Mouse (Mus musculus) cerebellum, postnatal 14 days (tissue): ENCODE measurements at regions not wholly inside any gene's neighbourhood (a gene's known extent, or its start where the extent isn't known, plus 50 kb on each side); places are given as distances from the start of the nearest gene placed in this dataset.
A peak's percentile ranks its signal among the peaks of the same experiment; 100 is the strongest.

ENCODE experiments used
- DNase-seq, 2 experiments: peaks; one replicate each; pipeline ENCODE4 v3.0.0; 2021; ENCODE audit warnings: mixed read lengths in 2 of 2

DNA sequence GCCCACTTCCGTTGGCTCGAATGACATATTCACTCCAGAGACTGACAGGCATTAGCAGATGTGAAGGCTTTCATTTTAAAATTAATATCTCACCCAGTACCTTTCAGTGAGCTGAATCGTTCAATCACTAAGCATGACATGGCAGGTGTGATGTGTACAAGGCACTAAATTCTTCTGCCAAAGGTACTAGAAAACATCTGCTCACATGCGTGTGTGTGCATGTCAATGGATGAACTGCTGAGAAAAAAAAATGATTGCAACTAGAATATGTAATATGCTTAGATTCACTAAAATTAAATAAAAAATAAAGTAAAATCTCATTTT is 191.6 kb upstream of the Mageb18 start:
- DNase-seq: no peak

GRCm38 (mm10) chrX:92790323-92791022 is 191.1 kb upstream of the Mageb18 start:
- DNase-seq: no peak

GRCm38 (mm10) chrX:92786814-92787213 is 187.4 kb upstream of the Mageb18 start:
- no peak for DNase-seq

DNA sequence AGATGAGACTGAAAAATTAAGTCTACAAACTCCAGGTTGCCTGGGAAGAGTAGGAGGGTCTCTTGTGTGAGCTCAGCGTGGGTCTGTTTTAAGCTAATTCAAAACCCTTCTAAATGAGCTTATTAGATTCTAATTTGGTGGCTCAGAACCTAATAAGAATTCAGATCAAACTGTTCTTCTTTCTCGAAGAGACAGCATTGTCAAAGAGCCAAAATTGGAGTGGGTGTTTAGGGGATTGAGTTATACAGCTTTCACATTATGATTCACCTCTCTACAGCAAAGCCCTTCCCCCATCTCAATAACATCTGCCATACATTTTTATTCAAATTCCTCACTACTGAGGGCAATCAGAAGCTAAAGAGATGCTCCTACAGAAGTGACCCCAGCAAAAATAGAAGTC is 140.7 kb upstream of the Mageb18 start:
- no peak for DNase-seq

GRCm38 (mm10) chrX:92710279-92710678 is 110.9 kb upstream of the Mageb18 start:
- DNase-seq: no peak

DNA sequence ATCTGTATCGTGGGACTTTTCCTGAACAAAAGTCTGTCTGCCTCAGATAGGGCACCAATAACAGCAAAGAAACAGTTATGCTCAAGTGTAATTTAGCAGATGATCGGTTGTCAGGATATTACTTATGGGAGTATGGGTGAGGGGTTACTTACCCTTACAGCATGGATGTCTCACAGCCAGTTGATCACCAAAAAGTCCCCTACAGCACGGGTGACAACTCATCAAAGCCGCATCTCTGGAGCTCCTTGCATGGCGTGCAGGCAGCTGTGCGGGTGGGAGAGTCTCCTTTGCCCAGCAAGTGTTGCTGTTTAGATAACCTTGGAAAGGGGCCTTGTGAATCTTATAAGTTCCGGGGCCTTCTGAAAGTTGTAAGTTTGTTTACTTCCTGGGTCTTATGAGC is 80.4 kb upstream of the Mageb18 start:
- DNase-seq: no peak

- DNase-seq: peak; percentile 2 to 3
These were observed 61.8 kb upstream of the Mageb18 start for GRCm38 (mm10) chrX:92661168-92661567.
